Mouse (Mus musculus): ENCODE results near the gene Pidd1.
A peak's percentile ranks its signal among the peaks of the same experiment; 100 is the strongest.

The Pidd1 gene

DNA sequence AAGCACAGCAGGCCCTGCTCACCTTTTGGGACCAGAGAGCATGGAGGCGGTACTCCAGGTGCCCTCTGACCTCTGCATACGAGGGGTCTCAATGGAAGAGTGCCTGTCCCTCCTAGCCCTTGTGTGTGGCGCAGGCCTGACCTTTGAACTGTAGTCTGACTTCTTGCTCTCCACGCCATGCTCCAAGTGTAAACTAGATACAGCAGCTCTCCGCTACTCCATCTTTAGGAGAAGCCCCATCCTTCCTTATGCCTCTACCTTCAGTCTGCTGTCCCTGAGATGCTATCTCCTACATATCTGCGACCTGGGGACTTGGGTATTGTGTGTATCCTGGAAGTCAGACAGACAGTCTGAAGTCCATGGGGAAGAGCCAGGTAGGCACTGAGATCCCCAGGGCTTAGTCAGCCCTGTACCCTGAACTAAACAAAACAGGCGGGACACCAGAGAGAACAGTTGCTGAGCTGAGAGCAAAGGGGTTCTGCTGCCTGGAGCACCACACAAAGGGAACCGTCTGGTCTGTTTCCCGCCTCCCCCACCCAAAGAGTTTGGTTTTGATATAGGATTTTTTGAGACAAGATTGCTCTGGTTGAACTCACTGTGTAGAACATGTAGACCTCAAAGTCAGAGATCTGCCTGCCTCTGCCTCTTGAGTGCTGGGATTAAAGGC lies 7.8 kb downstream of the Pidd1 start:
- DNase-seq (ENCODE audit: low spot score in 2 of 2), result no peak

- DNase-seq (ENCODE audit: low spot score in 2 of 2), result peak in 1 of 2 experiments; percentile 64
Observed at GRCm38 (mm10) chr7:141435129-141435855, 8.5 kb downstream of the Pidd1 start.

- no peak for DNase-seq (ENCODE audit: low spot score in 2 of 2)
Observed at GRCm38 (mm10) chr7:141434464-141434863, 9.4 kb downstream of the Pidd1 start.

GRCm38 (mm10) chr7:141433517-141434400 lies 10.1 kb downstream of the Pidd1 start:
- DNase-seq (ENCODE audit: low spot score in 2 of 2), result no peak

- DNase-seq (ENCODE audit: low spot score in 2 of 2), result no peak
Observed at GRCm38 (mm10) chr7:141432741-141433516, 10.9 kb downstream of the Pidd1 start.

DNA sequence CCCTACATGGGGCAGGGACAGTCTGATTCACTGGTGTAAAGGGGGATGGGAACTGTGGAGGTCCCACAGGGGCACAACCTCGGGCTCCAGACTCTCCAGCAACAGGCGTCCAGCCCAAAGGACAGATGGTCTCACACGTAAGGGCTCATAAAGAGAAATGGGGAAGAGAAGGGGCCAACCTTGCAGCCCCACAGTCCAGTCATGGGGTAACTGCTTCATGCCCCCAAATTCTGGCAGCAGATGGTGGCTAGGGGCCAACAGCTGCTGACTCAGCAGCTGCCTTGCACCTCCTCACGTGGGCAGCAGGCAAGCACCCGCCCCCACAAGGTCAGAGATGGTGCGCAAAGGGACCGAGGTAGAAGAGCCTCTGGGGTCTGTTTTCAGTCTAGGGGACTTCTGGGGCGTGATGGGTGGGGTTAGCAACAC lies 11.6 kb downstream of the Pidd1 start:
- no peak for DNase-seq (ENCODE audit: low spot score in 2 of 2)

DNA sequence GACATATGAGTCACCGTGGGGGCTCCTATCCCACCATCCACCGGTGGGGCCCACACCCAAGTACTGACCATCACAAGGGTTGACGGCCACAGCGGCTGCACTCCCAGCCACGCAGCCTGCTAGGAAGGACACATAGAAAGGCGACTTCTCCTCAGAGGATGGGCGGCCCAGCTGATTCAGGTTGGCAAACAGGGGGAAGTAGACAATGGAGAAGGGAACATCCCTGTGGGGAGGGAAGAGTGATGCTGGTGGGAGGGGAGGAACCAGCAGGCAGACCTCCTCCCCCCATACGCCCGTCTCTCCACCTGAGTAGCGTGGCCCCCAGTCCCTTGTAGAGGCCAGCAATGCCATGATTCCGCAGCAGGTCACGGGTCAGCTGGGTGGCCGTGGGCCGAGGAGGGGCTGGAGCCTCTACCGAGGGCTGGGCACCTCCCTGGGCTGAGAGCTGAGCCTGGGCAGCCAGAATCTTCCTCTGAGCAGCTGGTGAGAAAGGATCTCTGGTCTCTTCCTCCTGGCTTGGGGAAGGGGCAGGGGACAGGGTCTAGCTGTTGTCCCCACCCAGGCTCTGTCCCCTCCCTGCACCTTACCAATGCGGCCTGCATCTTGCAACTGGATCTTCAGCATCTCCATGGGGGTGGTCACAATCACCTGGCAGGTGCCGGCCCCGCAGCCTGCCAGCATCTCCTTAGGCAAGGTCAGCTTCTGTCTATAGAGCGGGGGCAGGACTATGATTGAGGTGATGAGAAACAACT lies 12.2 kb downstream of the Pidd1 start:
- DNase-seq (ENCODE audit: low spot score in 2 of 2), result no peak

DNA sequence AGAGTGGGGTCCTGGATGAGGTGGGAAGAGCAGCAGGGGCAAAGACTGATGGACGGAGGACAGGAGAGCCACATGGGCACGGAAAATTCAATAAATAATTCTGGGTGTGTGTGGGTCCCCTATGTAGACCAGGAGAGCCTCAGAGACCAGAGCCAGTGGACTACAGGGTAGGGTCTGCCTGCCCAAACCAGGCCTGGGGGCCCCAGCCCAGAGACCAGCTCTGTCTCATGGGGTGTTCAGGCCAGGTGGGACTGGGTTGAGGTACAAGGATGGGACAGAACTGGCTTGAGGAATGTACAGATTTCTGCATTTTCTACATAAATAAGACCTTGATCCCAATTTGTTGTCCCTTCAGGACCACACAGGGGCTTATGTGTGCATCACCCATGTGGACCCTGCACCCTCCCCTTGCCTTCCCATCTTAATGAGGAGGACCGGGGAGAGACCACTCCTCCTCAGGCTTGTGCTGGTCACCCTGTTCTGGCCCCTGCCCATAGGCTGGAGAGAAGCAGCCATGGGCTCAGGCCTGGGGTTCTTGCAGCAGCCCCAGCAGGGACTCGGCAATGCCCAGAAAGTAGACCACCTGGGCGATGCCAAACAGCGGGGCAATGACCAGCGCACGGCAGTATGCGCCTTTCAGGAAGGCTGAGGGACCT lies 13.1 kb downstream of the Pidd1 start:
- DNase-seq (ENCODE audit: low spot score in 2 of 2), result no peak

- DNase-seq (ENCODE audit: low spot score in 2 of 2), result no peak
Observed at GRCm38 (mm10) chr7:141429840-141430584, 13.8 kb downstream of the Pidd1 start.

DNA sequence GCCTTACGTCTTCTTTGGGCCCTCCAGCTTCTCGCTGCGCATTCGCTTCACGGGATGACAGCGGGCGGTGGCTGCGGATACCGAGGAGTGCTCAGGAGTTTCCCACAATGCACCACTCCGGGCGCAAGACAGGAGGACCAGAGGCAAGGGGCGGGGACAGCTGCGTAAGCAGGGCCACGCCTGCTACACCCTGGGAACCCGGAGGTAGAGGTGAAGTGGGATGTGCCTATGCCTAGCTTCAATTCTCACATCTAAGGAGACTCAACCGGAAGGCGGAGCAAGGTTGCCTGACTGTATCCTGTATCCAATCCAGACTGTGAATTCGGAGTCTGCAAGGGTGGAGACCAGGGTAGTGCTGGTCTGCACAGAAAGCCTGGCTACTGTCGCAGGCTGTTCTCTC lies 14.5 kb downstream of the Pidd1 start, which contains the start of gene Cend1:
Cend1 (minus strand) TSS at position 182 of the 400 bp plus-strand sequence.
- DNase-seq (ENCODE audit: low spot score in 2 of 2), result no peak

DNA sequence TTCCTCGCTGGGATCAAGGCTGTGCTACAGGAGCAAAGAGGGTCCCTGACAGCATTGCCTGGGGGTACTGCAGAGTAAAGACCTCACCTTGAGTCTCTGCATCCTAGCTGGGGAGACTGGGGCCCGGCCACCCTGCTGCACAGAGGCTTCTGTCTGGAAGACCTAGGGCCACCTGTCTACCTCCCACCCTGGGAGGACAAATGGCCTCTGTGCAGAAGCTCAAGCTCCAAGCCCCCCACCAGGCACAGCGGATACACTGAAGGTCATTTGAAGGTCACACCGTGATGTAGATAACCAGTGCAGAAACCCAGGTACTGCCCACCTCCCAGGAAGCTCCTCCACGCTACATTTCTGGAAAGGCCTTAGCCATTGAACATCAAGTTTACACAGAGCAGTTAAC lies 15.1 kb downstream of the Pidd1 start:
- no peak for DNase-seq (ENCODE audit: low spot score in 2 of 2)

GRCm38 (mm10) chr7:141426948-141427730 lies 16.7 kb downstream of the Pidd1 start:
- no peak for DNase-seq (ENCODE audit: low spot score in 2 of 2)

DNA sequence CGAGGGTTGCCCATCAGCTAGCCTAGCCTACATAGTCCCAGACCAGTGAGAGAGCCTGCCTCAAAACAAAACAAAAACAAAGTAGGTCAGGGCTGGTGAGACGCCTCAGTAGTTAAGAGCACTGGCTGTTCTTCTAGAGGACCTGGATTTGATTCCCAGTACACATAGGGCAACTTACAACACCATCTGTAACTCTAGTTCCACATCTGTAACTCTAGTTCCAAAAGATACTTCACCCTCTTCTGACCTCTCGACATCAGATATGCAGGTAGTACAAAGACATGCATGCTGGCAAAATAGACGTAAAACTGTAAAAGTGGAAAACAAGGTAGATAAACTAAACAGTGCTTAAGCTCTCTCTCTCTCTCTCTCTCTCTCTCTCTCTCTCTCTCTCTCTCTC lies 20.0 kb downstream of the Pidd1 start:
- no peak for DNase-seq (ENCODE audit: low spot score in 2 of 2)

GRCm38 (mm10) chr7:141420030-141420702 lies 23.7 kb downstream of the Pidd1 start:
- no peak for DNase-seq (ENCODE audit: low spot score in 2 of 2)

DNA sequence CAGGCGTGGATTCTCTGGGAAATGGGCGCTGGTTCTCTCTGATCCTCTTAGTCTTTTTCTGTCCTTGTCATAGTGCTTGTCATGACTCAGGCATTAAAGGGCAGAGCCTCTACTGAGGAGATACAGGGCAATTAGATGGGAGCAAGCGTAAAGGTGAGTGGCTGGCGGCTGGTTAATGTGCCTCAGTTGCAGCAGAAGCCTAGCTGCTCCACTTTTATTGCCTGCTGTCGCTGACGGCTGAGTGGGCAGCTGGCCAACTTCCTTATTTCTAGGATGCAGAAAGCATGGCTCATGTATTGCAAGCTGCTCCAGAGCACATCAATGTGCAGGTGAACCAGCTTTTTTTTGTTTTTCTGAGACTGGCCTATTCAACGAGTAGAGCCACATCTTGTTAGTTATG lies 24.9 kb downstream of the Pidd1 start:
- DNase-seq (ENCODE audit: low spot score in 2 of 2), result no peak

- DNase-seq (ENCODE audit: low spot score in 2 of 2), result no peak
Observed at GRCm38 (mm10) chr7:141417731-141418681, 25.8 kb downstream of the Pidd1 start.

Measured in thymus, postnatal 10 days (tissue).